Mouse (Mus musculus): Measurements from ENCODE around the gene Abcb4.

GRCm38 (mm10) chr5:8995966-8996685 is 102.6 kb downstream of the Abcb4 start:
- TF ChIP-seq POLR2A (IDR thresholded peaks at IDR 0.05; ENCODE audit: insufficient read depth, low read length), result no peak
- TF ChIP-seq CTCF (IDR thresholded peaks at IDR 0.05; ENCODE audit: low read depth, low read length), result no peak

Data from ES-Bruce4 (cell line).